Mouse (Mus musculus): Measurements from ENCODE around the gene Pnlip. TPM values are rescaled to one million over a fixed set of nuclear protein-coding genes. Genes with fewer than 3 reads are reported as not detected.

The Pnlip gene
- polyA plus RNA-seq (2012; ENCODE audit: low replicate concordance): 0.68 TPM in 1 of 2 replicates, not detected in the other

GRCm38 (mm10) chr19:58652198-58652597 is at the start of gene Pnlip:
Pnlip (plus strand) TSS chr19:58652498.

GRCm38 (mm10) chr19:58728445-58729031 is 76.2 kb downstream of the Pnlip start, which contains the start of gene Pnliprp1:
Pnliprp1 (plus strand) TSS chr19:58728887.

Other genes with a start within 250 kb of the Pnlip start
- gene Gfra1, start 196.6 kb upstream of the Pnlip start, polyA plus RNA-seq (2012; ENCODE audit: low replicate concordance): 0.16 TPM in 1 of 2 replicates, not detected in the other
- gene Ccdc172, start 140.5 kb upstream of the Pnlip start, polyA plus RNA-seq (2012; ENCODE audit: low replicate concordance): not detected in 2 replicates
- gene Pnliprp1, start 76.4 kb downstream of the Pnlip start, polyA plus RNA-seq (2012; ENCODE audit: low replicate concordance): not detected in 2 replicates
- gene Pnliprp2, start 107.2 kb downstream of the Pnlip start, polyA plus RNA-seq (2012; ENCODE audit: low replicate concordance): not detected in 2 replicates
- not detected in 2 replicates for gene 1700019N19Rik, start 142.0 kb downstream of the Pnlip start, polyA plus RNA-seq (2012; ENCODE audit: low replicate concordance)

Measured in hematopoietic multipotent progenitor cell, adult 10-12 weeks (in vitro differentiated cells).